Mouse (Mus musculus): ENCODE data around the gene Nt5c. TPM values are rescaled to one million over a fixed set of nuclear protein-coding genes. Genes with fewer than 3 reads are reported as not detected.
"Not testable (repeated sequence)": the region's sequence is repeated elsewhere in the genome, so short reads cannot be mapped to it uniquely, and the experiment has no call there.

Nt5c gene
- total and polyA plus RNA-seq, 2 experiments from 2014 or later: 59.6 to 136 TPM

DNA sequence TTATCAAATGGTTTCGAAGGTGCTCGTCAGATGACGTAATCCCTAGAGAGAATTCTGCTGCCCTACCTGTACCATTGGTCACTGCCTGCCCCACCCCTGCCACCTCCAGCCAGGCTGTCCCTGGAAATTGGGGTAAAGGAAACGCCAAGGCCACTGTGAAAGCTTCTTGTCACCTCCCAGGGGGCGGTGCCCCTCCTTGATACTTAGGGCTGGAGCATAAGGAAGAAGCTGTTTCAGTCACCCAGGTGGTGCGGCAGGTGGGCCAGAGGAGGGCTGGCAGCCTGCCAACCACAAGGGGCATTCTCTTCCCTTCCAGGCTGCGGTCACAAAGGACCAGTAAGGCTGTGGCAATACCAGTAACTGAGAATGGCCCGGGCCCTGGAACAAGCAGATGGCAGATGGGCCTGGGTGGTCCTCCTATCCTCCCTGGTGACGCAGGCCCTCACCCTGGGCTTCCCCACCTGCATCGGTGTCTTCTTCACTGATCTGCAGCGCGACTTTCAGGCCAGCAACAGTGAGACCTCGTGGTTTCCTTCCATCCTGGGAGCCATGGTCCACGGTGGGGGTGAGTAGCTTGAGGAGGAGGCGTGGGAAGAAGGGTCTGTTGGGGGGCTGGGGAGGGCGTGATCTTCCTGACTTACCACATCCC, 29.3 kb downstream of the Nt5c start, which contains the start of gene Slc16a5:
Gene Slc16a5 (plus strand): TSS at position 232 of the 649 bp plus-strand sequence.
- no peaks in the 10 kb centered on the region for H3K4me1 ChIP-seq (ENCODE audit: insufficient read depth)
- no peak within 1 kb of the TSS for H3K4me2 ChIP-seq (ENCODE audit: low read depth)
- no peak within 1 kb of the TSS for H3K27ac ChIP-seq (ENCODE audit: low read depth, low read length)
- DNase-seq: no peak
- no peak for ATAC-seq
- WGBS: 76% methylated on average over 16 of the region's 16 CpGs
- no peak within 1 kb of the TSS for H3K4me3 ChIP-seq (ENCODE audit: low read depth, low read length)
- H3K9me3 ChIP-seq (ENCODE audit: low read length): no peaks in the 10 kb centered on the region
- no peak for TF ChIP-seq CTCF (IDR thresholded peaks at IDR 0.05; ENCODE audit: low read depth)
- H3K36me3 ChIP-seq (ENCODE audit: insufficient read depth): no peaks in the 10 kb centered on the region
- no peaks in the 10 kb centered on the region for H3K27me3 ChIP-seq (ENCODE audit: insufficient read depth, low read length)
- no peak within 1 kb of the TSS for H3K9ac ChIP-seq

DNA sequence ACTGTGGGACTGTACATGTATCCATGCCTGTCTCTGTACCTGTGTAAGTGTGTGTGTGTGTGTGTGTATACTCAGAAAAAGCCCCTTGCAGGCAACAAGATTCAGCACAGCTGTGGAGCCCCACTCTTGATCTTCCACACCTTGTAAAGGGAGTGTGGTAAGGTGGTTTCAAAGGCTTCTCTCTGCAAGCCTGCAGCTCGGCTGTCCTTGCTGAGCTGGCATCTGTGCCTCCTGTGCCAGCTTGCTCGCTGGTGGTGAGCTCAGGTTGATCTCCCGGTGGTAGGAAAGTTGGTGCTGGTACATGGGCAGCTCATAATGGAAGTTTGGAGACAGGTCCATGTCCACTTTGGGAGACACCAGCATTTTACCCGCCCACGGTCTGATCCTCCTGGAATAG, 29.8 kb downstream of the Nt5c start:
- Histone ChIP-seq H3K36me3 (ENCODE audit: insufficient read depth) (no peaks in the 10 kb centered on the region), H3K27me3 (ENCODE audit: insufficient read depth, low read length) (no peaks in the 10 kb centered on the region), H3K4me1 (ENCODE audit: insufficient read depth) (no peaks in the 10 kb centered on the region), H3K27ac (ENCODE audit: low read depth, low read length) (no peak overlapping the region), H3K9ac (no peak overlapping the region), H3K4me3 (ENCODE audit: low read depth, low read length) (no peak overlapping the region), H3K4me2 (ENCODE audit: low read depth) (no peak overlapping the region), H3K9me3 (ENCODE audit: low read length) (no peaks in the 10 kb centered on the region)
- WGBS: 69% methylated on average over 5 of the region's 5 CpGs
- ATAC-seq (no peak), DNase-seq (no peak)
- no peak for TF ChIP-seq CTCF (IDR thresholded peaks at IDR 0.05; ENCODE audit: low read depth)

DNA sequence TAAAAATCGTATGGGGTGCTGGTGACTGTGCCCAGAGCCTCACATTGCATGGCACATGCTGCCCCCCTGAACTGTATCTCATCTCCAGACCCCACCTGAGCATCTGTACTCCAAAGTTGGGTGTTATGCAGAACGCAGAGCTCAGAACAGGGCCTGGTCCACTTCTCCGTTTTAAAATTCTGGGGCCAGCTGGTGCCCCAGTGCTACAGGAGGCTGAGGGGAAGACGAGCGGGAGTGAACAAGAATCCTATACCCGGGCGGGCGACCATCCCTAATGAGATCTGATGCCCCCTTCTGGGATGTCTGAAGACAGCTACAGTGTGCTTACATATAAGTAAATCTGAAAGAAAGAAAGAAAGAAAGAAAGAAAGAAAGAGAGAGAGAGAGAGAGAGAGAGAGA, 30.7 kb downstream of the Nt5c start:
- no peak overlapping the region for H3K27ac ChIP-seq (ENCODE audit: low read depth, low read length)
- no peak overlapping the region for H3K4me3 ChIP-seq (ENCODE audit: low read depth, low read length)
- no peak for TF ChIP-seq CTCF (IDR thresholded peaks at IDR 0.05; ENCODE audit: low read depth)
- no peak overlapping the region for H3K4me2 ChIP-seq (ENCODE audit: low read depth)
- DNase-seq (no peak), ATAC-seq (no peak)
- H3K9ac ChIP-seq: no peak overlapping the region
- WGBS: 20% methylated on average over 8 of the region's 8 CpGs
- H3K4me1 ChIP-seq (ENCODE audit: insufficient read depth): no peaks in the 10 kb centered on the region
- H3K36me3 ChIP-seq (ENCODE audit: insufficient read depth): no peaks in the 10 kb centered on the region
- H3K9me3 ChIP-seq (ENCODE audit: low read length): no peaks in the 10 kb centered on the region
- no peaks in the 10 kb centered on the region for H3K27me3 ChIP-seq (ENCODE audit: insufficient read depth, low read length)

DNA sequence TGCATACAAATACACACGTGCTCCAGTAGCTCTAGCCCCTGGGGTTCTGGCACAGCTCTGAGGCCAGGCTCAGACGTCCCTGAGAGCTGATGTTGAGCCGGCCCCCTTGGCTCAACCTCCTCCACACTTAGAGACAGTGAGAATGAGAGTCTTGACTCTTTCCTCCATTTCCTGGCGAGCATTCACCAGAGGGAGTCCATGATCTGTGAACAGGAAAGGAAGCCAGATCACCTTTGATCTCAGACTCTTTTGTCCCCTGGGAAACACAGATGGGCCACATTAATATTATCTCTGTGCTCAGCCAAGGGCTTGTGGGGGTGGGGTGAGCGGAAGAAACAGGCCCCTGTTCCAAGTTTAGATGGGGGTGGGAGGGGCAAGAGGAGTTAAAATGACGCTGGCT, 34.3 kb downstream of the Nt5c start:
- Histone ChIP-seq H3K27ac (ENCODE audit: low read depth, low read length) (no peak overlapping the region), H3K9me3 (ENCODE audit: low read length) (no peaks in the 10 kb centered on the region), H3K9ac (no peak overlapping the region), H3K27me3 (ENCODE audit: insufficient read depth, low read length) (no peaks in the 10 kb centered on the region), H3K4me2 (ENCODE audit: low read depth) (no peak overlapping the region), H3K4me1 (ENCODE audit: insufficient read depth) (no peaks in the 10 kb centered on the region), H3K36me3 (ENCODE audit: insufficient read depth) (no peaks in the 10 kb centered on the region), H3K4me3 (ENCODE audit: low read depth, low read length) (no peak overlapping the region)
- TF ChIP-seq CTCF (IDR thresholded peaks at IDR 0.05; ENCODE audit: low read depth): no peak
- no peak for DNase-seq
- WGBS: 34% methylated on average over 6 of the region's 6 CpGs
- no peak for ATAC-seq

DNA sequence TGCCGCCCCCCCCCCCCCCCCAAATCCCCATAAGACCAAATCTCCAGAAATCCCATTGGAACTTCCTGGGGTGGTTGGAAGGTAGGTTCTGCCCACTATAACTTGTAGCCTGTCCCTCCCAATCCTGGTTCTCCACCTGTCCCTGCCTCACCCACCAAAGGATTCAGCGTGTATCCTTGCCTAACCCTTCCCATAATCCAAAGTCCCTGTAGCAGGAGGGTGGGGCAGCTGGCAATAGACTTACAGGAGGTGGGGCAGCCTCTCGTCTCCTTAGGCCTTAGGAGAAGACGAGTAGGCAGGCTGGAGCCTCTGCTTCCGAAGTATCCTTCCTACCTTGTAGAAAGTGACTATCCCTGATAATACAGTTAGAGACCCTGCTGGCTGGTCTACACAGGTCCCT, 35.5 kb downstream of the Nt5c start:
- H3K9me3 ChIP-seq (ENCODE audit: low read length): no peaks in the 10 kb centered on the region
- no peak overlapping the region for H3K4me3 ChIP-seq (ENCODE audit: low read depth, low read length)
- no peaks in the 10 kb centered on the region for H3K36me3 ChIP-seq (ENCODE audit: insufficient read depth)
- no peak overlapping the region for H3K4me2 ChIP-seq (ENCODE audit: low read depth)
- no peak for ATAC-seq
- H3K4me1 ChIP-seq (ENCODE audit: insufficient read depth): no peaks in the 10 kb centered on the region
- H3K9ac ChIP-seq: no peak overlapping the region
- DNase-seq: no peak
- no peak for TF ChIP-seq CTCF (IDR thresholded peaks at IDR 0.05; ENCODE audit: low read depth)
- H3K27me3 ChIP-seq (ENCODE audit: insufficient read depth, low read length): no peaks in the 10 kb centered on the region
- WGBS: 93% methylated on average over 4 of the region's 5 CpGs
- no peak overlapping the region for H3K27ac ChIP-seq (ENCODE audit: low read depth, low read length)

DNA sequence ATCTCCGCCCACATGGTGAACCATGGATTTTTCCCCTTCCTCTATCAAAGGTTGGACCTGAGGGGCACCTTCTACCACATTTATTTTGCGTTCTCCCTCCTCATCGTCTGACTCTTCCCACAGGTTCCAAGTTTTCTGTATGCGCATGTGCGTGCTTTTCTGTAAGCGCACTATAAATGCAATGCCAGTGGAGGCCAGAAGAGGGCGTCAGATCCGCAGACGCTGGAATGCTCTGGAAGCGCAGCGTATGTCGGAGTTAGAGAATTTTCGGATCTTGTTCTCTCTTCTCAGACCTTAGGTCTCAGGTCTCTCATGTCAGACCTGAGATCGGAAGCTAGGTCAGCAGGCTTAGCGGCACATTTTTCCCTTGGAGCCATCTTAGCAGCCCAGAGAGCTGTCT, 36.0 kb downstream of the Nt5c start:
- Histone ChIP-seq H3K9ac (no peak overlapping the region), H3K27me3 (ENCODE audit: insufficient read depth, low read length) (no peaks in the 10 kb centered on the region), H3K4me3 (ENCODE audit: low read depth, low read length) (no peak overlapping the region), H3K9me3 (ENCODE audit: low read length) (no peaks in the 10 kb centered on the region), H3K27ac (ENCODE audit: low read depth, low read length) (no peak overlapping the region), H3K4me2 (ENCODE audit: low read depth) (no peak overlapping the region), H3K4me1 (ENCODE audit: insufficient read depth) (no peaks in the 10 kb centered on the region), H3K36me3 (ENCODE audit: insufficient read depth) (no peaks in the 10 kb centered on the region)
- 0 out of 2 replicates have a peak, but pooled peaks have one; percentile 10 for TF ChIP-seq CTCF (IDR thresholded peaks at IDR 0.05; ENCODE audit: low read depth)
- no peak for DNase-seq
- no peak for ATAC-seq
- WGBS: 87% methylated on average over 15 of the region's 15 CpGs

DNA sequence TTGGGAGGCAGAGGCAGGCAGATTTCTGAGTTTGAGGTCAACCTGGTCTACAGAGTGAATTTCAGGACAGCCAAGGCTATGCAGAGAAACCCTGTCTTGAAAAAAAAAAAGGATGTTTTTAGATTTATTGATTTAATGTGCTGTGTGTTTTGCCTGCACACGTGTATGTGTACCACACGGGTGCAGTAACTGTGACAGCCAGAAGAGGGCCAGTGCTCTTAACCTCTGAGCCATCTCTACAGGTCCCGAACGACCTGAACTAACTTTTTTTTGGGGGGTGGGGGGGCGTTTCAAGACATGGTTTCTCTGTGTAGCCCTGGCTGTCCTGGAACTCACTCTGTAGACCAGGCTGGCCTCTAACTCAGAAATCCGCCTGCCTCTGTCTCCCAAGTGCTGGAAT, 36.8 kb downstream of the Nt5c start:
- not testable (repeated sequence) for H3K9ac ChIP-seq; H3K36me3 ChIP-seq (ENCODE audit: insufficient read depth); H3K27ac ChIP-seq (ENCODE audit: low read depth, low read length); ATAC-seq; H3K4me2 ChIP-seq (ENCODE audit: low read depth); DNase-seq; H3K4me3 ChIP-seq (ENCODE audit: low read depth, low read length); H3K4me1 ChIP-seq (ENCODE audit: insufficient read depth); H3K9me3 ChIP-seq (ENCODE audit: low read length); H3K27me3 ChIP-seq (ENCODE audit: insufficient read depth, low read length)
- 92% methylated on average over 6 of the region's 6 CpGs for WGBS
